Mouse (Mus musculus) gastrocnemius, postnatal 4 days (tissue): ENCODE data around the gene Sgsm3. TPM values are rescaled to one million over a fixed set of nuclear protein-coding genes. Genes with fewer than 3 reads are reported as not detected.
A peak's percentile ranks its signal among the peaks of the same experiment; 100 is the strongest.

Source experiments
- DNase-seq, 2 experiments: peaks; one replicate each; pipeline ENCODE4 v3.0.0; 2021 to 2022; ENCODE audit warnings: low spot score in 2 of 2, mixed read lengths in 2 of 2
- total RNA-seq, 2 experiments: library from RNA; stranded (reverse); gene quantifications; 2 replicates each; pipeline ENCODE4 v1.2.3; 2021

The Sgsm3 gene
- total RNA-seq, 2 experiments from 2014 or later = 12.8 to 15.0 TPM

DNA sequence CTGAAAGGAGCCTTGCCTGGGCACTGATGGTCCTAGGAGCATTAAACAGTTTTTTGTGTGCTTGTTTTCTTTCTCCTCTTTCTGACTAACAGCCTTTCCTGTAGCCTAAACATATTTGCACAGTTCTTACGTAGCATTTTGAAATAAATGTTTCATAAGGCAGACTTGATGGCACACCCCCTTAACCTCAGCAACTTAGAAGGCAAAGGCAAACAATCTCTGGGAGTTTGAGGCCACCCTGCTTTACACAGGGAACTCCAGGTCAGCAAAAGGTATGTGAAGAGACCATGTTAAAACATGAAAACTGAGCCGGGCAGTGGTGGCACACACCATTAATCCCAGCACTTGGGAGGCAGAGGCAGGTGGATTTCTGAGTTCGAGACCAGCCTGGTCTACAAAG is 1.9 kb upstream of the Sgsm3 start:
- no peak for DNase-seq

DNA sequence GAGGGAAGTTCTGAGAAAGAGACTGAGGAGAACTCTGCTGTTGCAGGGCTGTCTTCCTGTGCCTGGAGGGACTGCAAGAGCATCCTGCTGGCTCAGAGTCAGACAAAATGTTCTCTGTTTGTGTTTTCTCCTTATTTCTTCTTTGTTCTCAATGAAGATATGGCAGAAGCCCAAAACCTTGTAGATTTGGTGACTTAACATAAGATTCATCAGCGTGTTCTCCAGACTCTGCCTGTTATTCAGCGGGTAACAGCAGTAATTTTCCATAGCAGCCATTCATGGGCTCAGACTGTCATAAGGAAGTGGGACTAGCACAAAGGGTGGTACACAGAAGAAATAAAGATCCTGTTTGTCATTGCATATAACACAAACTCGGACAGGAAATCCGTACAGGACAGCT is 2.0 kb downstream of the Sgsm3 start:
- no peak for DNase-seq

DNA sequence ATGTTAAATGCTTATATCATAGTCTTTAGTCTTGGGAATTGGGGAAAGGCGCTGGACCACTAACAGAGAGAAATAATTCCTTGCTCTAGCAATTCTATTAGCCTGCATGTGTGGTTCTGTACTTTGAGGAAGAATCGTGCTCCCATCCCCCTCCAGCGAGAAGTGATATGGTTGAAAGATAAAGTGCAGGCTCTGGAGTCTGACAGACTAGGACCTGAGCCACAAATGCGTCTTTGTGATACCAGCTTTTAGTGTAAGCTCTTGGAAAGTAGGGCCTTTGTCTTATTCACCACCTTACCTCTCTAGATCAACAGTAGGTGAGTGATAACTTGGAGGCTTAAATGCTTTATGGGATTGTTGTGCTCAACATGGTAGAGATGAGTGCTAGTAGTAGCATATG is 3.6 kb downstream of the Sgsm3 start:
- DNase-seq = no peak

GRCm38 (mm10) chr15:80983264-80983663 is 5.7 kb downstream of the Sgsm3 start:
- DNase-seq = no peak

DNA sequence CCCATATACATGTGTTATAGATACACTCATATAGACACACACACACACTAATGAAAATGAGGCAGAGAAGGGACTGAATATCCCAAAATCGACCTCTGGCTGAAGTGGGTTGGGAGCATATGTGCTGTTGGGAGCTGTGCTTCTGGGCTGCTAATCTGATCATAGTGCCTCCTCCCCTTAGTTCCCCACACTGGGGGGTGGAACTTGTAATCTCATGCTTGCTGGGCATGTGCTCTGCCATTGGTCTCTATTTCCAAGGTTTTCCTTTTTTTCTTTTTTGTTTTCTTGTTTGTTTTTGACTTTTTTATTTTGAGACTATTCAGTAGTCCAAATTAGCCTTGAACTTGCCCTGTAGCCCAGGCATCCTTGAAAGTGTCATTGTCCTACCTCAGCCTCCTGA is 10.8 kb downstream of the Sgsm3 start:
- no peak for DNase-seq

DNA sequence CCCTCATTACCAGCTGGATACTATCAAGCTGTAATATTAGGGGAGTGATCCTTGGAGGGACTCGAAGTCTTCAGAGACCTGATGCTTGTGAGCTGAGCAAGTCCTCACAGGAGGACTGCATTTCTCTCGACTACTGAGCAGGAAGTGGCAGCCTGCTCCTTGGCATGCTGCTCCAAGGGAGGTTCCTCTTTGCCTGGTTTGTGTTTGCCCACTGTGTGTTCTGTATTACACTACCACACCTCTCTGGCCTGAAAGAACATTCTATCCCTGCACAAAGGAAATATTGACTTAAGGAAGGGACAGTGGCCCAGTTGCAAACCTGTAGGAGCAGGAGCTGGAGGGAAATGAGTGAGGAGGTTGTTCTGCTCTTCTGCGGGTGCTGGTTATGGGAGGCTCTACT is 12.1 kb downstream of the Sgsm3 start:
- DNase-seq = no peak

- DNase-seq = no peak
These were observed 17.4 kb downstream of the Sgsm3 start for GRCm38 (mm10) chr15:80994959-80995358.

DNA sequence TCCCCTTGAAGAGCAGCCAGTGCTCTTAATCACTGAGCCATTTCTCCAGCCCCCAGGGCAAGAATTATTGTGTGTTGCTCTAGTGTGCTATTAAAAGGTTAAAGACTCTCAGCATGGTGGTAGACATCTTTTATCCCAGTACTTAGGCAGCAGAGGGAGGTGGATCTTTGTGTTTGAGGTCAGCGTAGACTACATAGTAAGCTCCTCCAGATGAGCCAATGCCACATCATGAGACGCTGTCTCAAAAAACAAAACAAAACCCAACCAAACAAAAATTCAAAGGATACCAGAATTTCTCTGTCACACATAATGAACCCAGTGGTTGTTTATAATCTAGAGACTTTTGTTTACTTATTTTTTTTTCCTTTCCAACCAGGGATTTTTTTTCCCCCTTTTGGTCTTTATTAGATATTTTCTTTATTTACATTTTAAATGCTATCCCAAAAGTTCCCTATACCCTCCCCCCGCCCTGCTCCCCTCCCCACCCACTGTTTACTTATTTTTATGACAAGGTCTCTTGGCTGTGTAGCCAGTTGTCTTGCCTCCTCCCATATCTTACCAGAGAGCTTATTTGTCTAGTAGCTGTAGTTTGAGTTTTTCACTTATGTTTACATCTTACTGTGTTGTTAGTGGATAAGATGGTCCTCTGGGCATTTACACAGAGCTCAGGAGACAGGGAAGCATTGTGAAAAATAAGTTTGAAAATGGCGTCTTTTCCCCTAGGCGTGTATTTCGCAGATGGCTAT is 18.7 kb downstream of the Sgsm3 start:
- no peak for DNase-seq

DNA sequence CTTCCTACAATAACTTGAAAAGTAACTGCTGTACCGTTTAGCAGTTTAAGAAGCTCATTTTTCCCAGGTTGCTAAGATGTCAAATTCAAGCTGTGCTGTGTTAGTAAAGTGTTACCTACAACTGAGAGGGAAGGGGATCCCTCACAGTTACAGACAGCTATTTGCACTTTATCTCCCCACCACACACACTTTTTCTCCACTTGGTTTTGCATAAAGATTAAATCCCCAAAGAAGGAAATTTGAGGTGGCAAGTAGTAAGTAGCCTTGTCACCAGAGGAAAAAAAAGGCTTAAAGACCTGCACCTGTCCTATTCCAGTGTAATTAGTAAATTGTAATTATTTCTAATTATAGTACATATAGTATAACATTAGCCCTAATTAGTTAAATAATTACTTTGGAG is 19.5 kb downstream of the Sgsm3 start:
- no peak for DNase-seq

DNA sequence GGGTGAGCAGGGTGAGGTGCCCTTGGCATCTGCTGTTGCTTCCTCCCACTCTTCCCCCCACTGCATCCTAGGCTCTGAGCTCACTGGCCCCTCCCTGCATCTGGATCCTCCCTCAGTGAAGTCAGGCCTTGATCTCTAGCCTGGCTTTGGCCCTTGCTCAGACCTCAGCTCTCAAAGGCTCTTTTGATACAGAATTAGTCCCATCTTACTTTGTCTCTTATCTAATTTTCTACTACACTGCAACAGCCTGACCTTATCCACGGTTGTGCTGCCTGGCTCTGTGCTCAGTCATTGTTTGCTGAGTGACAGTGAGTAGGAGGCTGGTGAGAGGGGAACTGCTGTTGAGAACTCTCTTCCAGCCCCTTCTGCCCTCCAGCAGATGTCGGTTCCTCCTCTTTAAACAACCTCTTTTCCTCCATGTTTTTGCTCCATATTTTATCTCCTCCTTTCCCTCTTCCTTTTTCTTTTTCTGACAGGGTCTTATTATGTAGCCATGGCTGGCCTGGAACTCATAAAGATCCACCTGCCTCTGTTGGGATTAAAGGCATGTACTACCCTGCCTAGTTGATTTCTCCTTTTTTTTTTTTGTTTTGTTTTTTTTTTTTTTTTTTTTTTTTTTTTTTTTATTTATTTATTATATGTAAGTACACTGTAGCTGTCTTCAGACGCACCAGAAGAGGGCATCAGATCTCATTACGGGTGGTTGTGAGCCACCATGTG is 23.0 kb downstream of the Sgsm3 start:
- no peak for DNase-seq

GRCm38 (mm10) chr15:81006127-81006735 is 28.7 kb downstream of the Sgsm3 start:
- no peak for DNase-seq

GRCm38 (mm10) chr15:81007339-81007738 is 29.8 kb downstream of the Sgsm3 start:
- no peak for DNase-seq

DNA sequence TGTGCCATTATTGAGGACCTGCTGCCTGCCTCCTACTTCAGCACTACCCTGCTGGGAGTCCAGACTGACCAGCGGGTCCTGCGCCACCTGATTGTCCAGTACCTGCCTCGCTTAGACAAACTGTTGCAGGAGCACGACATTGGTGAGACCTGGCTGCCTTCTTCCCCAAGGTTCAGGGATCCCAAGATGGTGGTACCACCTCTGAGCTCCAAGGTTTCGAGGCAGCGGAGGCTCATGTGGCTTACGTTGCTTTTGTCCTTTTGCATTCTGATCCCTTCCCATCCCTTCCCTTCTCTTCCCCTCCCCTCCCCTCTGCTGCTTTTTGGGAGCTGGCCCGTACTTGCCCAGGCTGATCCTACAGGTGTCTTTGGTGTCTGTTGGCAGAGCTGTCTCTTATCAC is 30.3 kb downstream of the Sgsm3 start:
- DNase-seq = no peak

- DNase-seq = peak in 1 of 2 experiments; percentile 33
These were observed 31.1 kb downstream of the Sgsm3 start for GRCm38 (mm10) chr15:81008689-81009123.

DNA sequence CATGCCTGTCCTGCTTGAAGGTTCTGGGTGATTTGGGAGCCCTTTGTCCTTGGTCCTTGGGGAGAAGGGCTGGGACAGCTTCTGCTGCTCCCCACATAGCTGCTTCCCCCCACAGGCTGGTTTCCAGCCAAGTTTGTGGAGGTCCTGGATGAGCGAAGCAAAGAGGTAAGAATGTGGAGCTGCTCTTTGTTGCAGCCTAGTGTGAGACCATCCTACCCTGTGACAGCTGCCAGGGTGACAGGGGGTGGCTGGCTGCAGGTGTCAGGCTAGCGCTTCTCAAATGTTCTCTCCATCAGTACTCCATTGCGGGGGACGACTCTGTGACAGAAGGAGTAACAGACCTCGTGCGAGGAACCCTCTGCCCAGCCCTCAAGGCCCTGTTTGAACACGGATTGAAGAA is 32.5 kb downstream of the Sgsm3 start:
- DNase-seq = peak in 1 of 2 experiments; percentile 8

DNA sequence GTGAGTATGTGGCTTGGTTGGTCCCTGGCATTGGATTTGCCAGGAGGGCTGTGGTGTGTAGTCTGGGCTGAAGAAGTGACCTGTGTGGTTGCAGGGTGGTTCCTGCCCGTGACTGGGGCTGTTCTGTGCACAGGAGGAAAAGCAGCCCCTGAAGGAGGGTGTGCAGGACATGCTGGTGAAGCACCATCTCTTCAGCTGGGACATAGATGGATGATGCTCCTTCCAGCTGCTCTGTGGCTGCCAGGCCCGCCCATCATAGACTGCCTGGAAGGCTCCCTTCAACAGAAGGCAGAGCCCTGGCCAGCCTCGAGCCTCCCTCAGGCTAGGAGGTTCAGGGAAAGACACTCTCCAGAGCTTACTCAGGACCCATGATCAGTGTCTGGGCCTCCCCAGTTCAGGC is 34.0 kb downstream of the Sgsm3 start:
- DNase-seq = peak in 1 of 2 experiments; percentile 7

GRCm38 (mm10) chr15:81012359-81012758 is 34.8 kb downstream of the Sgsm3 start:
- DNase-seq = peak in 1 of 2 experiments; percentile 8

DNA sequence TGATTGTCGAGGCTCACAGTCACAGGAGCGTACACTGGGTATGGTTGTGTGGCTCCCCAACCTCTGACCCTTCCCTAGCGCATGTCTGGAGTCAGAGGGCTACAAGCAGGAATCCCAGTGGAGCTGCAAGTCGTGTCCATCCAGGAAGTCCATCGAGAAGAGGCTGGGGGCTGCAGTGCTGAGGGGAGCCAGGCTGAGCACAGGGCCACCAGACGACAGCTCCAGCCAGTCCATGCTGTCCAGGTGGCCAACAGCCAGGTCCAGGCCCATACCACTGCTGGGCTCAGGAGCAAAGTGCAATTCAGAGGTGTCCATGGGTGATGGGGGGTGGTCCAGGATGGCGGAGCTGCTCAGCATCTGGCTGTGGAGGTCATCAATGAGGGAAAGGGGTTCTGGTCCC is 35.6 kb downstream of the Sgsm3 start:
- peak in 1 of 2 experiments; percentile 8 for DNase-seq

- no peak for DNase-seq
These were observed 37.6 kb downstream of the Sgsm3 start for GRCm38 (mm10) chr15:81015068-81015744.

- peak in 1 of 2 experiments; percentile 10 for DNase-seq
These were observed 38.9 kb downstream of the Sgsm3 start for GRCm38 (mm10) chr15:81016488-81016887.

DNA sequence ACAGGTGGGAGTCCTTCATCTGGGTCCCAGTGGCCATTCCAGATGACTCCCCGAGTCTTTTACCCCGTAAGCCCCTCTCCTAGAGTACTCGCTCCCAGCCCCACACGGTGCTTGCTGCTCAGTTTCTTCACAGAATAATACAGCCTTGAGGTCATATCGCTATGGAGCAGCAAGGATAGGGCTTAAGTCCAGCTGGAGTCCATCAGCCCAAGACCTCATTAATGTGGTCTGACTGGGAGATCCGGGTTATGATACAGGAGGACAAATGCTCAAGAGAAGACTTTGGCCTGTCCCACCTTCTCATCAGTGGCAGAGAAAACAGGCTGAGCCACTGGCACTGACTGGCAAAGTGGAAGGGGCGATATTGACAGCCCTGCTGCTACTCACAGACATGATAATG is 39.7 kb downstream of the Sgsm3 start:
- DNase-seq = no peak

- no peak for DNase-seq
These were observed 43.8 kb downstream of the Sgsm3 start for GRCm38 (mm10) chr15:81021377-81021776.
